Mouse (Mus musculus) layer of hippocampus, postnatal 10 days (tissue): Measurements from ENCODE around the gene Gm6020. TPM values are rescaled to one million over a fixed set of nuclear protein-coding genes. Genes with fewer than 3 reads are reported as not detected.

Experiments used
- total RNA-seq, 2 experiments: library from RNA; stranded (reverse); gene quantifications; 2 replicates each; pipeline ENCODE4 v1.2.3; 2021

Gene Gm6020
- total RNA-seq, 2 experiments from 2014 or later, result not detected

Other genes starting within 250 kb of the Gm6020 start
- 10 to 100 TPM; 22.7 to 23.4 TPM for gene Zfp950, start 43.0 kb upstream of the Gm6020 start, total RNA-seq
- gene Gm7102, start 7.6 kb upstream of the Gm6020 start, total RNA-seq, result under 1 TPM in 1 of 2 experiments, not detected in 1; 0.27 TPM
- gene Csf2ra, start 44.5 kb downstream of the Gm6020 start, total RNA-seq, result 10 to 100 TPM; 35.6 to 47.9 TPM
- not detected for gene Gm21060, start 113.2 kb downstream of the Gm6020 start, total RNA-seq